Mouse (Mus musculus) heart, adult 8-10 months (tissue): Measurements from ENCODE around the gene Hoxa6. TPM values are rescaled to one million over a fixed set of nuclear protein-coding genes. Genes with fewer than 3 reads are reported as not detected.
A peak's percentile ranks its signal among the peaks of the same experiment; 100 is the strongest.

ENCODE experiments used
- DNase-seq: peaks from one replicate; pipeline ENCODE4 v3.0.0; 2022; ENCODE audit warnings: low spot score
- total RNA-seq, 4 experiments: library from RNA; stranded (reverse); gene quantifications; 2 replicates each; pipeline ENCODE4 v1.2.4; 2022

The Hoxa6 gene
- total RNA-seq, 4 experiments from 2014 or later, result not detected

DNA sequence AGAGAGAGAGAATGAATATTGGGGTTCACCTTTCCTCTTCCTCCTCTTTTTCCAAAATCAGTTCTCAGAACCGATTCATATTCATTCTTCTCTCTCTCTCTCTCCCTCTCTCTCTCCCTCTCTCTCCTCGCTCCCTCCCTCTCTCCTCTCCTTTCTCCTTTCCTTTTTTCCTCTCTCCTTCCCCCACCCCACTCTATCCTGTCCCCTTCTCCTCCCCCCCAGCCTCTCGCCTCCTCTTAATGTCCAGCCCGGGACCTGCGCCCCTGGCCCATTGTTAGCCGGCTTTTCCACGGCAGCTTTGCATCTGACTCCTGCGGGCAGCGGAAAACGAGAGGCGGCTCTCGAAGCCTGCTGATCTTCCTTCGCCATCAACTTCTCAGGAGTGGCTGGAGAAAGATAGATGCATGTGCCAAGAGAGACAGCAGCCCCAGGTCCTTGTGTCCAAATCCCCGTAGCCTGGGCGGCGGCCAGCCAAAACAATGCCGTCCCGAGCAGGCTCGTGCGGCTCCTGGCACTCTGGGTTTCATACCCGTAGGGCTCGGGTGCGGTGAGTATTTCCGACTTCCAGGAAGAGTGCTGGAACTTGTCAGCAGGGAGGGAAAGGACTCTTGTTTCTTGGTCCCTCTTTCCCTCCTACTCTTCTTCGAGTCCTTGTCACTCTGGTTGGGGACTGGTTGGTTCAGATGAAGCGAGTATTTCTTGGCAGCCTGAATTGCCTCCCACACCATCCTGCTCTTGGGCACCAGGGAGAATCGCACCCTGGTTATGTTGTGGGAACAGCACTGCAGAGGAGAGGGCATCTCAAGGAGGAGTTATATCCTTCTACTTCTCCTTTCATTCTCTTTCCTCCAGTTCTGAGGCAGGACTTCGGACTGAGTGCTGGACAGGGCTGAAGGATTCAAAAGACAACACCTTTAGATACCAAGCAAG is 42.8 kb downstream of the Hoxa6 start:
- DNase-seq, result no peak

DNA sequence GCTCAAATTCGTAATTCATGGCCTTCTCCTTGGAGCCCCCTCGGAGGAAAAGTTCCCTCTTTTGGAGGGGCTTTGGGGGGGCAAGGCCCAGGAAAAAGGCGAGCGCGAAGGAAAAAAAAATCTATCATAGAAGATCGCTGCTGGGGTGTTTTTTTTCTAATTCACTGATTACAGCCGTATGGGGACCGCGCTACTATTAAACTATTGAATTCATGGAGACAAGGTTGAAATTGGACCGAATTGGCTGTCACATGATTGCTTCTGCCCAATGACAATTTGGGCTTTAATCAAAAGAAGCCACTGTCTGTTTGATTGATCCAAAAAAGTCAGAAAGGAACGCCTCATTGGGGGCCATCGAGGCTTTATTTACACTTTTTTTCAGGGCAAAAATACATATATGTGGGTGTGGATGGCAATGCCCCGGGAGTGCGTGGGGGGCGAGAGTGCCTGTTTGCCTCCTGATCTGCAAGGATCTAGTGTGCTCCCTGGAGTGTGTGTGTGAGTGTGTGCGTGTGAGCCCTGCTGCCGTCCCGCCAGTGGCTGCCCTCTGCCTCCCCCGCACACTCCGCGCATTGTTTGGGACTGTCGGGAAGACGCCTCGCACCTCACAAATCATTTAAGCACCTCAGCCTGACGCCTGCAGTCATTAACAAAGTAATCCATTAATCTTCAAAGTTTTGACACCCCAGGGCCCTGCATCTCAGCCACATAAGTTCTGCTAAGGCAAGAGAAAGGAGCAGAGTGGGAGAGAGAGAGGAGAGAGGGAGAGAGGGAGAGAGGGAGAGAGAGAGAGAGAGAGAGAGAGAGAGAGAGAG is 43.7 kb downstream of the Hoxa6 start, which contains the start of gene Hoxa2:
Gene Hoxa2, minus strand, starts transcription at position 206 of the 815 bp plus-strand sequence.
- no peak for DNase-seq

DNA sequence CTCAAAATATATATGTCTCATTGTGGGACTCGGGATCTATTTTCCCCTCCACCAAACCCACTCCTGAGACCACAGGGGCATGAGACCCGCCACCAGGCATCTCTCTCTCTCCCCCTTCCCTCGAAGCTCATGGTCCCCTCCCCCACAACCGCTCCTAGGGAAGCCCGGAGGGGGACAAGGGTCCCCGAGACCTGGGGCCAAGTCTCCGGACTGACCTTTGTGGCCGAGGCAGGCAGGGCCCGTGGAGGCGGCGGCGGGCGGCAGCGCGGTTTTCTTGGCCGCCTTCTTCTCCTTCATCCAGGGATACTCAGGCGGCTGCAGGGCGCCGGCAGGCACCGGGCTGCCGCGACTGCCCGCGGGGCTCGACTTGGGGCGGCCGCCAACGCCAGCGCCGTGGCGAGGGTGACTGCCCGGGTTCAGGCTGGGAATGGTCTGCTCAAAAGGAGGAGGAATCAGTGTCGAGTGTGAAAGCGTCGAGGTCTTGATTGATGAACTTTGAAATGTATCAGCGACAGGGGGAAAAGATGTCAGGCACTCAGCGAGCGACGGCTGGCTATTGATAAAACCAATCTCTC is 44.4 kb downstream of the Hoxa6 start:
- no peak for DNase-seq

DNA sequence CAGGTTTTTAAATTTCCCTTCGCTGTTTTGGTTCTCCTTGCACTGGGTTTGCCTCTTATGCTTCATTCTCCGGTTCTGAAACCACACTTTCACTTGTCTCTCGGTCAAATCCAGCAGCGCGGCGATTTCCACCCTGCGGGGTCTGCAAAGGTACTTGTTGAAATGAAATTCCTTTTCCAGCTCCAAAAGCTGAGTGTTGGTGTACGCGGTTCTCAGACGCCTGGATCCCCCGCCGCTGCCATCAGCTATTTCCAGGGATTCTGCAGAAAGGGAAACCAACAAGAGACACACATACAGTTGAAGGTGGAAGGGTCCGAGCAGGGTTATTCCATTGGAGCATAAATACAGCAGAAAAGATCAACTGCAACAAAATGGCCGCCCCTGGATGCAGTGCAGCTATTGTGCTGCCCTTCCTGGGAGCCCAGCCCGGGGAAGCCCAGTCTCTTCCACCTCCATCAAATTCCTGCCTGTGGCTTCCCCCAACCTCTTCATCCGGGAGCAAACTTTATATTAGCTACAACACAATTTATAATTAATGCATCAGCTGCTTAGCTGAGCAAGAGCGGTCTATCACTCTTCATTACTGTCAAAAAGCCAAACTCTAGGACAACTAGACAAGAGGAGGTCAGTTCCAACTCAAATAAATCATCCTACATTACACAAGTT is 45.0 kb downstream of the Hoxa6 start:
- no peak for DNase-seq

DNA sequence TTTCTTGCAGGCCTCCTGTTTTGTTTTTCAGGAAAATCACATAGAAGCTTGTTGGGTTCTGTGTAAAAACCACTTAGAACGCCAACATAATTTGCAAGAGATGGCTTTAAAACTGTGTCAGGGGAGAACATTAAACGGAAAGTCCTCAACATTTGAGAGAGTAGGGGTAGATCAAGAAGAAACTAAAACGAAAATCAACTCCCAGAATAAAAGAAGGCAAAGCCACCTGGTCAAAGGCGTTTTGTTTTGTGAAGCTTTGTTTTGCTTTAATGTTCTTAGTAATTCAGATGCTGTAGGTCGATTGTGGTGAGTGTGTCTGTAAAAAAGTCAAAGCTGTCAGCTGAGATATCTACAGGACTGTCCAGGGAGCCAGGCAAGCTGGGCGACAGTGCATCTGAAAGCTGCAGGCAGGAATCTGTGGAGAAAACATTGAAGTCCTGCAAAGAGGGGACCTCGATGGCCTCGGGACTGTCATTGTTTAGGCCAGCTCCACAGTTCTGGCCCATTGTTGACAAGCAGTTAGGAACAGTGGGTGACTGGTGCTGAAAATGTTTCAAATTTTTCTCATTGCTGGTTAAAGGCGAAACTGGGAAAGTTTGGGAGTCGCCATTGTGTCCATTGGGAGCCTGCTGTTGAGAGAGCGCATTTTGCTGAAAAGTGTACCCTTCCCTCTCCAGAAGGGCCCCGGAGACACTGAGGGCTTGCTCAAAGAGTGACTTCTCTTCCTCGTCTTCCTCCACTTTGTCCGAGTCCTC is 45.7 kb downstream of the Hoxa6 start:
- no peak for DNase-seq

DNA sequence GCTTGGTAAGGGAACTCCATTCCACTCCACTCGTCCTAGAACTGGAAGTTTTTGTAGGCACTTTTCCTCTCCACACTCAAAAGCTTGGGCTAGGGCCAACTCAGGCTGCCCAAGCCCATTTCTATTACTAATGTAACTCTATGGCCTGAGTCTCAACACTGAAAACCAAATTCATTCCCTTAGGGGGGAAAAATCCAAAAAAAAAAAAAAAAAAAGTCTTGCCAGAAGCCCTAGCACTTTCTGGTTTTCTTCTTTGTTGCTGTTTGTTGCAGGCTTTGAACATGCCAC is 46.5 kb downstream of the Hoxa6 start:
- no peak for DNase-seq

DNA sequence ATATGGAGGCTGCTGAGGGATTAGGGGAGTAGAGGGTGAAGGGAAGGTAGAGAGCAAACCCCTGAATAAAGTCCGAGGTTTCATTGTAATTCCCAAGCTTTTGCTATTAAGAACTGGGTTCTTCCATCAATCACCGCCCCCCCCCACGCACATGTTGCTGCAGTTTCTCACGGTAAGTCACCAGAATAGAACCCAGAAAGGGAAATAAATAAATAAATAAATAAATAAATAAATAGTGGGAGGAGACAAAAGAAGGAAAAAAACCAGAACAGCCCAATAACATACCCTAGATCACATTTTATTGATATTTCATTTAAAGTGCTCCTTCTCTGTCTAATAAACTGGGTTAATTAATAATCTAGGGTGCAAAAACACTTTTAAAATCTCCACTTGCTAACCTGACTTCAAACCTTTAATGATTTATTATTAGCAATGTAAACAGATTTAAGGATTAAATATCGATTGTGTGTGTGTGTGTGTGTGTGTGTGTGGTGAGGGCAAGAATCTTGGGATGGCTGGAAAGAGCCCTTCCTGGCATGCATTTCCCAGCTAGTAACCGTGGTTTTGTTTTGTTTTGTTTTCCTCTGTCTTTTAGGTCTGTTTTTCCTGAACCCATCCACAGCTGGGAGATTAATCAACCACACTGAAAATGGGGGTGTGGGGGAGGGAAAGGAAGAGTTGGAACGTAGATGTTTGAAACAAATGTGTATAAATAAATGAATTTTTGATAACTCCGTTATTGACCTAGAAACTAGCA is 47.0 kb downstream of the Hoxa6 start:
- no peak for DNase-seq

DNA sequence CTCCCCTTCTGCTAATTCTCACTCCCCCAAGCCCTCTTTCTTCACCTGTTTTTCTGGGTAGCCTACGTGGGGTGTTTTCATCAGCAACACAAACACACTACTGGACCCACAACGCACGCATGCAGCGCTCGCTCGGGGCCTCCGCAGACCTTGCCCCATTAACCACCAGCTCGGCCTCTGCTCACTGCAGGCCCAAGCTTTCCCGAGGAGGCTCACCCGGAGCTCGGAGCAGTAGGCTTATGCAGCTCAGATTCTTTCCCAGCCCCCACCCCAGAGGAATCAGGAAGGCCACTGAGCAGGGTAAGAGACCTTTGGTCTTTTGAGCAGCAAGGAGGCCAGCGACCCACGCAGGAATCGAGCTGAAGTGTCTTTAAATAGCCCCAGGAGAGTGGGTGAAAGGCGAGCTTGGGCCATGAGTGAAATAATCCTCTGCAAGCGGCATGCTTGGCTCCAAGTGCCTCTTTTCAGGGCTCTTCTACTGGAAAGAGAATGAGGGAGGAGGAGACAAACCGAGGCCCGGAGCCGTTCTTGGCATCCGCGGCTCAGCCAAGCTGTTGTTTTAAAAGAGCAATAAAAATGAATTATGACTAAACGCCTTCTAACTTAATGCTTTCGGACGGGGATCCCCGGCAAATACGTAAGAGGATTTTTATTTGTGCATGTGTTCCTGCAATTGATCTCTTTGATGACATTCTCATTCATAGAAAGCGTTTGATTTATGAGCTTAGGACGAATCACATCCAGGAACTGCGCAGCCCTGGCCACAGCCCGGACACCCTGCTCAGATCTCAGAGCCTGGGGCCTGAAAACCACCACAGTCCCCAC is 47.8 kb downstream of the Hoxa6 start:
- no peak for DNase-seq

DNA sequence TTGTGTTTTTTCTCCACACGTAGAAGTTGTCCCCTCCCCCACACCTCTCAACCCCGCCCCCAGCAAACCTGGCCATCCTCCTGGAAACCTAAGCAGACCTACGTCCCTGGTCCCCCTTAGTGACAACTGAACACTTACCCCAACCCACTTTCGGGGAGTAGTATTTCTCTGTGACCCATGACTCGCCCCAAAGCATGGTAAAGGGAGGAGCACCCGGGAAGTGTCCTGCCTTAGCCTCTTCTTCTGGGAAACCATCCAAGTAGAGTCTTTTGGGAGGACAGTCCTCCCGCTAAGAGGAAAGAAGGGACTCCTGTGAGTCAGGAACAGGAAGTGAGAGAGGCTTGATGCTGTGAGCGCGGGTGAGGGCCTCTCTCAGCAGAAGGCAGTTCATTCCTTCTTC is 48.5 kb downstream of the Hoxa6 start:
- no peak for DNase-seq

DNA sequence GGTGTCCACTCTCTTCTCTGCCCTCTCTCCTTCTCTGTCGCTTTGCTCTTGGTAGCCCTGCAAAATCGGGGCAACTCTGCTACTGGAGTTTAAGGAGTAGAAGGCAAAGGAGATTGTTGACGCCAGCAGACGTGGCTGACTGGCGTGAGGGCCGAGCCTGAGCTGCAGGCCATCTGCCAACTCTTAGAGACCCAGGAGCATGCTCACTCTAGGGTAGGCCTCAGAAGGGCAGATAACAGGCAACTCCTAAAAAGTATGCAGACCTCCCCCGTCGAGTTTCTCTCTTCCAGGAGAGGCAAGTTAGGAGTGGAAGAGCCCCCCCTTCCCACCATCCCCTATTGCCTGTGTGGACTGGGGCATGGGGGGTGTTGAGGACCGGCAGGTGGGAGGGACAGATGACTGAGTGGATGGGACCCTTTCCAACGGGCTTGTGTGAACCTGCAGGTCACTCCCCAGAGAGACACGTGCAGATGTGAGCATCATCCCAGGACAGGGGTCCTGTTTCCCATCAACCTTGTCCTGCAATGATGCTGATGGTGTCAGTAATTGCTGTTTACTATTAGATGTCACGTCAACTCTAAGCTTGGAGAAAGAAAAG is 49.3 kb downstream of the Hoxa6 start:
- no peak for DNase-seq

DNA sequence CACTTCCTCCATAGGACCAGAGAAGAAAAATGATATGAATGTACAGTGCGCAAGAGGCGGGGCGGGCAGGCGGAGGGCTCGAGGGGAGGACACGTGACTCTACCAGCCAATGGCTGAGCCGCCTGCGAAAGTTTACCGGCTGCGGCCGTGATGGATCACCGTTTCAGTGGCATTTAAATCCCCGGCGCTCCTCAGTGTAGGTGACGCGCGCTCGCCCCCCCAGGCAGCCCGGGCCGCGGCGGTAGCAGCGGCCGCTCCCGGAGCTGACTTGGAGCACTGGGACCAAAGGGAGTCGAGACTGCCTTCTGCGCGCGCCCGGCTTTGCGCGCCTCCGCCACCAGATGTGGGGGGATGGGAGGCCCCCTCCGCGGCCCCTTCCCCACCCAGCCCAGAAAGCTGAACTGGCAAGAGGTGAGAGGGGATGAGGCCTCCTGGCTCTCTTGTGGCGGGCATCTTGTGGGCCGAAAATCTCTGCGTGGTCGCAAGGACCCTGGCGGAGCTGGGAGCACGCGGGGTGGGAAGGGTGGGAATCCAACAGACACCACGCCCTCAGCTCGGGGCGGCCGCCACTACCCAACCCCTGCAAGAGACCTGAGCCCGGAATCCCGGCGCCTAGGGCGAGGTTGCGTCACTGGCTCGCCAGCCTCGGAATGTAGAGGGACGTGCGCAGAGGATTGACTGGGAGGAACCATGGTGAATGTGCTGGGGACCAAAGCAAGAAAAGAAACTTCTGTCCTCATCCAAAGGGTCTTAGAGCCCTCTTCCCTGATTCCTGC is 50.1 kb downstream of the Hoxa6 start, which contains the start of gene Hoxa1:
Gene Hoxa1, minus strand, starts transcription at position 42 of the 776 bp plus-strand sequence.
- peak; percentile 66 for DNase-seq

DNA sequence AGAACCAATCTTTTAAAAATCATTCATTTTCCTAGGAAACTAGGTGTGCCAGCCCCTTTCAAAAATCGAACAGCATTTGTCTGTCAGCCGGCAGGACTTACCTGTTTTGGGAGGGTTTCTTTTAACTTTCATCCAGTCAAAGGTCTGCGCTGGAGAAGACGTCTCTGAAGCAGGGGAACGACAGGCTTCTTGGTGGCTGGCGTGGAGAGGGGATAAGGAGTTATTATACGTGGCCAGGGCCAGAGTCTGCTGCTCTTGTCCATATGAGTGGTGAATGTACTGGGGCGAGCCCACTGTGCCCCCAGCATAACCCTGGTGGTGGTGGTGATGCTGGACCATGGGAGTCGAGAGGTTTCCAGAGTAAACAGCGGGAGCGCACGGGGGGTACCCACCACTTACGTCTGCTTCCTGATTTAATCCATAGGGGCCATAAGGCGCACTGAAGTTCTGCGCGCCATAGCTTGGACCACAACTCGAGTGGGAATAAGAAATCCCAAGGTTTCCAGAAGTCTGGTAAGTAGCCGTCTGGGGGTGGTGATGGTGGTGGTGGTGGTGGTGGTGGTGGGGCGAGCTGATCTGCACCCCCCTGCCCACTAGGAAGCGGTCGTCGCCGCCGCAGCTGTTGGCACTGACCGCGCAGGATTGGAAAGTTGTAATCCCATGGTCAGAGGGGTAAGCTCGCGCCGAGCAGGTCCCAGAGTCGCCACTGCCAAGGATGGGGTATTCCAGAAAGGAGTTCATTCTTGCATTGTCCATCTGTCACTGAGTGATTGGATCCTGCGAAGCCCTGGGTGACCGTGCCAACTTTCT is 50.9 kb downstream of the Hoxa6 start:
- DNase-seq, result no peak

DNA sequence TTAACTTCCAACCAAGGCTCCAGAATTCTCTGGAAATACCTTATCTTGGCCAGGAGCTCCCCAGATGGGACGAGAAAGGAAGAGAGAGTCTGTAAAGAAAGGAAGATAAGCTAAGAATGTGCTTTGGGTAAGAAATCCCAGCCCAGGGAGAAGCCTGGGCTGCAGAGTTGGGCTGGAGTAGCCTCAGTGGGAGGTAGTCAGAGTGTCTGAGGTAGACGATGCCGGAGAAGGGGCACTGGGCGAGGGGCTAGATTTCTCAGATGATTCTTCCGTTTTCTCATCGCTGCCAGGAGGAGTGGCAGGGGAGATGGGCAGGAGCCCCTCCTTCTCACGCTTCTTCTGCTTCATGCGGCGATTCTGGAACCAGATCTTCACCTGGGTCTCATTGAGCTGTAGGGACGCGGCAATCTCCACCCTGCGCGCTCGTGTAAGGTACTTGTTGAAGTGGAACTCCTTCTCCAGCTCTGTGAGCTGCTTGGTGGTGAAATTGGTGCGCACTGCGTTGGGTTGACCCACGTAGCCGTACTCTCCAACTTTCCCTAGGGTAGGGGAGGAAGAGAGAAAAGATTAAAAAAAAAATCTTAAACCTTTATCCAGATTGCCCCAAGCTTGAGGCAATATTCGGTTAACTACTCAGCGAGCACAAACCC is 51.8 kb downstream of the Hoxa6 start:
- DNase-seq, result no peak
